Mouse (Mus musculus) cerebellum, adult 9-11 months (tissue): Measurements from ENCODE around the gene Ccl20.

ENCODE experiments used
- DNase-seq: peaks from one replicate; pipeline ENCODE4 v3.0.0; 2022

The Ccl20 gene

GRCm38 (mm10) chr1:83116447-83117137 lies at the start of gene Ccl20:
TSS of gene Ccl20 (plus strand) at chr1:83116766.
- DNase-seq, result no peak

- no peak for DNase-seq
Observed at GRCm38 (mm10) chr1:83067205-83067604, 49.4 kb upstream of the Ccl20 start.

GRCm38 (mm10) chr1:83075526-83076189 lies 40.9 kb upstream of the Ccl20 start:
- DNase-seq, result no peak

- no peak for DNase-seq
Observed at GRCm38 (mm10) chr1:83076190-83076917, 40.2 kb upstream of the Ccl20 start.

- DNase-seq, result no peak
Observed at GRCm38 (mm10) chr1:83077016-83077415, 39.5 kb upstream of the Ccl20 start.

- DNase-seq, result no peak
Observed at GRCm38 (mm10) chr1:83084790-83085189, 31.8 kb upstream of the Ccl20 start.

- no peak for DNase-seq
Observed at GRCm38 (mm10) chr1:83091268-83091667, 25.3 kb upstream of the Ccl20 start.

GRCm38 (mm10) chr1:83096935-83097334 lies 19.6 kb upstream of the Ccl20 start:
- no peak for DNase-seq

GRCm38 (mm10) chr1:83099160-83099559 lies 17.4 kb upstream of the Ccl20 start:
- DNase-seq, result no peak

GRCm38 (mm10) chr1:83099580-83100137 lies 16.9 kb upstream of the Ccl20 start:
- DNase-seq, result no peak

- DNase-seq, result no peak
Observed at GRCm38 (mm10) chr1:83101891-83102290, 14.7 kb upstream of the Ccl20 start.

- DNase-seq, result no peak
Observed at GRCm38 (mm10) chr1:83105464-83105863, 11.1 kb upstream of the Ccl20 start.

- DNase-seq, result no peak
Observed at GRCm38 (mm10) chr1:83107410-83107978, 9.1 kb upstream of the Ccl20 start.

- no peak for DNase-seq
Observed at GRCm38 (mm10) chr1:83110992-83111391, 5.6 kb upstream of the Ccl20 start.

- no peak for DNase-seq
Observed at GRCm38 (mm10) chr1:83111726-83112125, 4.8 kb upstream of the Ccl20 start.

GRCm38 (mm10) chr1:83117217-83117616 lies 651 bp downstream of the Ccl20 start:
- no peak for DNase-seq

- DNase-seq, result no peak
Observed at GRCm38 (mm10) chr1:83117661-83118060, 1.1 kb downstream of the Ccl20 start.

GRCm38 (mm10) chr1:83119903-83120302 lies 3.3 kb downstream of the Ccl20 start:
- DNase-seq, result no peak

GRCm38 (mm10) chr1:83120312-83120711 lies 3.7 kb downstream of the Ccl20 start:
- DNase-seq, result no peak

GRCm38 (mm10) chr1:83123201-83123600 lies 6.6 kb downstream of the Ccl20 start:
- DNase-seq, result no peak

GRCm38 (mm10) chr1:83135829-83136228 lies 19.3 kb downstream of the Ccl20 start:
- DNase-seq, result no peak

GRCm38 (mm10) chr1:83137847-83138246 lies 21.3 kb downstream of the Ccl20 start:
- DNase-seq, result no peak

GRCm38 (mm10) chr1:83138721-83139120 lies 22.2 kb downstream of the Ccl20 start:
- DNase-seq, result no peak
